Mouse (Mus musculus) testis, adult 2 months (tissue): Measurements from ENCODE around the gene Ttn. TPM values are rescaled to one million over a fixed set of nuclear protein-coding genes. Genes with fewer than 3 reads are reported as not detected.

ENCODE experiments used
- H3K27ac ChIP-seq: fragments of 200-500 bp; 2 replicates; pipeline ENCODE4 v1.5.1; 2012; ENCODE audit warnings: low read depth, low read length; ENCODE audit not compliant: control insufficient read depth, insufficient read depth
- H3K27me3 ChIP-seq: fragments of 200-500 bp; 2 replicates; pipeline ENCODE4 v1.6.1; 2012; ENCODE audit warnings: mild to moderate bottlenecking, low read length, moderate library complexity; ENCODE audit not compliant: control insufficient read depth, insufficient read depth
- H3K36me3 ChIP-seq: fragments of 200-500 bp; 2 replicates; pipeline ENCODE4 v1.6.1; 2012; ENCODE audit warnings: mild to moderate bottlenecking, low read length; ENCODE audit not compliant: control insufficient read depth, insufficient read depth
- H3K4me1 ChIP-seq: fragments of 200-500 bp; 2 replicates; pipeline ENCODE4 v1.6.1; 2012; ENCODE audit warnings: low read length; ENCODE audit not compliant: control insufficient read depth, insufficient read depth
- H3K4me3 ChIP-seq: fragments of 200-500 bp; 2 replicates; pipeline ENCODE4 v1.5.1; 2012; ENCODE audit warnings: low read depth, mild to moderate bottlenecking, low read length, moderate library complexity, mixed read lengths; ENCODE audit not compliant: control insufficient read depth
- CTCF ChIP-seq: fragments of 200-500 bp; IDR thresholded peaks from 2 replicates; pipeline ENCODE4 v1.5.1; 2012; ENCODE audit warnings: low read depth, mild to moderate bottlenecking, inconsistent platforms, low read length, moderate library complexity; ENCODE audit not compliant: control insufficient read depth, insufficient read depth, insufficient replicate concordance
- POLR2A ChIP-seq: fragments of 200-500 bp; IDR thresholded peaks from 2 replicates; pipeline ENCODE4 v1.6.1; 2012; ENCODE audit warnings: low read depth, mild to moderate bottlenecking, inconsistent platforms, low read length, moderate library complexity; ENCODE audit not compliant: control insufficient read depth
- polyA plus RNA-seq: library from polyadenylated mRNA; depleted of rRNA; stranded (reverse); fragments of >200 nt; gene quantifications from 2 replicates; pipeline ENCODE4 v1.2.3, GENCODE M21; 2012

Gene Ttn
- polyA plus RNA-seq, 1 experiment, result 0.16 TPM

DNA sequence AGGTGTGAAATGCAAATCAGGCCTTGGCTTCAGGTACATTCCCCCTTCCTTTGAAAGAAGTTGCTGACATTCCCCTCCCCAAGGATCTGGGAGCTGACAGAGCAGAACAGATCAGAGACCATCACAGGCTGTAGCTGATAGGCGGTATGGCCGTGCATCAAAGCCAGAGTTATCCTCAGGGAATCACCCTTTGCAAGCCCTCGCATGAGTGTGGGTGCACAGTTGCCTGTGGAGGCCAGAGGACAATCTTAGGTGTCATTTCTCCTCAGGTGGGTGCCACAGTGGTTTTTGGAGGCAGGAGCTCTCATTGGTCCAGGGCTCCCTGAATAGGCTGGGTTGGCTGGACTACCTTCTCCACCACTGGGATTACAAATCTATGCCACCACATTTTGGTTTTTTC lies 280.2 kb downstream of the Ttn start:
- no peaks in the 10 kb centered on the region for H3K27me3 ChIP-seq
- no peaks in the 10 kb centered on the region for H3K4me1 ChIP-seq
- no peak overlapping the region for H3K27ac ChIP-seq
- no peaks in the 10 kb centered on the region for H3K36me3 ChIP-seq
- no peak for TF ChIP-seq POLR2A
- no peak overlapping the region for H3K4me3 ChIP-seq

DNA sequence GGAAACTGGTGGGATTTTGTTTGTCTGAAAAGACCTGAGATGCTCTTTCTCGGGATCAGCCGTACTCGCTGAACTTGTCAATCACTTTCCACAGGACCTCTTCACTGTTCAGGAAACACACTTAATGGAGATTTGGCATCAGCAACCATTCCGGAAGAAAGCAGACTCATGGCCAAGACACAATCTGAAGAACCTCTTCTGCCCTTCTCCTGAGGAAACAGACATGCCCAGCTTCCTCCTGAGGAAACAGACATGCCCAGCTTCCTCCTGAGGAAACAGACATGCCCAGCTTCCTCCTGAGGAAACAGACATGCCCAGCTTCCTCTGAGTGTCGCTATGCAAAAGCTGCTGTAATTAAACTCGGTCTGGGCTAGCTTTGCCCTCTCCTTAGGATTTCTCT lies 287.1 kb downstream of the Ttn start:
- no peaks in the 10 kb centered on the region for H3K27me3 ChIP-seq
- TF ChIP-seq POLR2A (no peak), CTCF (no peak)
- H3K4me3 ChIP-seq, result no peak overlapping the region
- no peak overlapping the region for H3K27ac ChIP-seq
- H3K36me3 ChIP-seq, result no peaks in the 10 kb centered on the region; the same call in 1 of the 2 replicates
- no peaks in the 10 kb centered on the region for H3K4me1 ChIP-seq

DNA sequence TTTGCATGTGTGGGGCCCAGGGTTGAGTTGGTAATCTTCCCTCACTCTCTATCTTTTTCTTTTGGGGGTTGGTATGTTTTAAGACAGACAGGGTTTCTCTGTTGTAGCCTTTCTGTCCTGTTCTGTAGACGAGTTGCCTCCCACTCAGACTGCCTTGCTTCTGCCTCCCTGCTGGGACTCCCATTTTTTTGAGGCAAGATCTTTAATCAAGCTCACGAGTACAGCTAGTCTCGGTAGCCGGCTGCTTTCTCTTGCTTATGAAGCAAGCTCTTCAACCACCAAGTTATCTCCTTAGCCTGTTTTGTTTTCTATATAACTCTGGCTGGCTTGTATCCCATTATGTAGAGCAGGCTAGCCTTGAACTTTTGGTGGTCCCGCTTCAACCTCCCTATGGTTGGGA lies 288.6 kb downstream of the Ttn start:
- H3K27ac ChIP-seq, result peak overlapping the region; percentile 60; the same call in 1 of the 2 replicates
- TF ChIP-seq POLR2A, result no peak
- no peak for TF ChIP-seq CTCF
- H3K27me3 ChIP-seq, result no peaks in the 10 kb centered on the region
- no peaks in the 10 kb centered on the region; the same call in 1 of the 2 replicates for H3K36me3 ChIP-seq
- no peaks in the 10 kb centered on the region for H3K4me1 ChIP-seq
- no peak overlapping the region for H3K4me3 ChIP-seq

GRCm38 (mm10) chr2:76690436-76691204 lies 291.7 kb downstream of the Ttn start:
- H3K4me1 ChIP-seq, result no peaks in the 10 kb centered on the region; the same call in 1 of the 2 replicates
- no peak overlapping the region for H3K4me3 ChIP-seq
- peak overlapping the region; percentile 57 for H3K27ac ChIP-seq
- no peaks in the 10 kb centered on the region for H3K27me3 ChIP-seq
- H3K36me3 ChIP-seq, result peaks cover 1% of the 10 kb centered on the region; the same call in 1 of the 2 replicates
- no peak for TF ChIP-seq CTCF
- TF ChIP-seq POLR2A, result no peak

- H3K36me3 ChIP-seq, result peaks cover 1% of the 10 kb centered on the region; the same call in 1 of the 2 replicates
- no peaks in the 10 kb centered on the region for H3K27me3 ChIP-seq
- TF ChIP-seq CTCF (no peak), POLR2A (no peak)
- H3K4me1 ChIP-seq, result no peaks in the 10 kb centered on the region; the same call in 1 of the 2 replicates
- H3K4me3 ChIP-seq, result no peak overlapping the region
- H3K27ac ChIP-seq, result peak overlapping the region; percentile 29; the same call in 1 of the 2 replicates
Measured at GRCm38 (mm10) chr2:76688162-76688561, 294.2 kb downstream of the Ttn start.

DNA sequence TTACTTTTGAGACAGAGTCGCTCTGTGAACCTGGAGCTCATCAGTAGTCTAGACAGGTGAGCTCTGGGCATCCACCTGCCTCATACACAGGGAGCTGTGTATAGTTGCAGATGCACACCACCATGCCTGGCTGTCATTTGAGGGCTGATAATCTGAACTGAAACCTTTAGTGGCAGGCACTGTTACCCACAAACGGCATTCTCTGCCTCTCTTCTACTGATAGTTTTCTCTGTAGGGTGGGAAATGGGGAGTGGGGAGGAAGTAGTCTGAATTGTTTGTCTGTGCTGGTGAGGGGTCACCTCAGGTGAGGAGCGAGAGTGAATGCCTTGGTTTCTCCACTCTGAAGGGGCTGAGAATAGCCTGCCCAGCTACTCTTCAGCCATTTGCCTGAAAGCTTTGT lies 294.7 kb downstream of the Ttn start:
- H3K36me3 ChIP-seq, result peaks cover 1% of the 10 kb centered on the region; the same call in 1 of the 2 replicates

GRCm38 (mm10) chr2:76686986-76687385 lies 295.4 kb downstream of the Ttn start:
- H3K36me3 ChIP-seq, result peaks cover 1% of the 10 kb centered on the region; the same call in 1 of the 2 replicates
- TF ChIP-seq POLR2A (no peak), CTCF (no peak)
- no peaks in the 10 kb centered on the region; the same call in 1 of the 2 replicates for H3K27me3 ChIP-seq
- H3K4me1 ChIP-seq, result no peaks in the 10 kb centered on the region; the same call in 1 of the 2 replicates
- H3K27ac ChIP-seq, result no peak overlapping the region
- no peak overlapping the region for H3K4me3 ChIP-seq

More for the DNA sequence above, 294.7 kb downstream of the Ttn start:
- Histone ChIP-seq H3K27me3 (no peaks in the 10 kb centered on the region; the same call in 1 of the 2 replicates), H3K27ac (no peak overlapping the region), H3K4me3 (no peak overlapping the region), H3K4me1 (no peaks in the 10 kb centered on the region; the same call in 1 of the 2 replicates)
- no peak for TF ChIP-seq POLR2A
- no peak for TF ChIP-seq CTCF
